Mouse (Mus musculus): ENCODE results near the gene Car4.

Car4 gene

GRCm38 (mm10) chr11:84957591-84958270 lies at the start of gene Car4:
Gene Car4 (plus strand): TSS chr11:84957786.
- DNase-seq (ENCODE audit: low read depth): no peak

DNA sequence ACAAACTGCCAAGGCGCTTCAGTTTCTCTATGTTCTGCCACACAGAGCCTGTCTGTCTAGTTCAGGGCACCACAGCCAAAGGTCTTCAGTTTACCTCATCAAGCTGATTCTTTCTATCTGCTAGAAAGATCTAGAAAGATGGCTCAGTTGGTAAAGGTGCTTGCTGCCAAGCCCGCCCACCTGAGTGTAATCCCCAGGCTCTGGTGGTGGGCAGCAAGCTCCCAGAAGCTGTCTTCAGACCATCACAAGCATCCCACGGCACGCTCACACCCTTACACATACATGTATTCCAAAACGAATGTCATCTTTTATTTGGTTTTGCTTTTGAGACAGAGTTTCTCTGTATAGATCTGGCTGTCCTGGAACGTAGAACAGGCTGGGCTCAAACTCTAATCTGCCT lies 49.1 kb upstream of the Car4 start:
- DNase-seq (ENCODE audit: low read depth): no peak

- DNase-seq (ENCODE audit: low read depth): no peak
Measured at GRCm38 (mm10) chr11:84910411-84910810, 47.2 kb upstream of the Car4 start.

GRCm38 (mm10) chr11:84914673-84915072 lies 42.9 kb upstream of the Car4 start:
- peak; percentile 22 for DNase-seq (ENCODE audit: low read depth)

GRCm38 (mm10) chr11:84916053-84916702 lies 41.4 kb upstream of the Car4 start, which contains the start of gene Znhit3:
Gene Znhit3 (minus strand): TSS chr11:84916366.
- peak; percentile 88 for DNase-seq (ENCODE audit: low read depth)

DNA sequence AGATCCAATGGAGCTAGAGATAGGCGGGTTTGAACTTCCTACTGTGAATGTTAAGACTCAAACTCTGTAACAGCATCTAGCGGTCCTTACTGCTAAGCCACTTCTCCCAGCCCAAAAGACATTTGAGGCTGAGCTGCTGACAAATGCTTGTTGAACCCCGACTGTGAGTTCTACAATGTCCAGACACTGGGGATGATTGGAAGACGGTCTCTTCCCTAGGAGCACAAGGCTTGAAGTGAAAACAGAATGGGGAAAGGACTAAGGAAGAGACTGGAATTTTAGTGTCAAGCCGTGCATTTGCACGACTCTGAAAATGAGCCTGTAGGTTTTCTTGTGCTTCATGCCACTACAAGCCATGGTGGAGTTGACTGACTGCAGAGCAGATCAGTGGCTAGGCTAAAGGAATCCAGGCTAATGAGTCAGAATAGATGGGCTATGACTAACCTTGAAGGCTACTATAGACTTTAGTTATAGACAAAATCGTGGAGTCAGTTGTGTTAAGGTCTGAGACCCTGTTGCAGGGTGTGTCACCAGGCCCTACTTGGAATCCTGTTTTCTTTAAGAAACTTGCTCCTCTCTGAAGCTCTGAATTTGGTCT lies 40.8 kb upstream of the Car4 start:
- DNase-seq (ENCODE audit: low read depth): no peak

- DNase-seq (ENCODE audit: low read depth): peak; percentile 82
Measured at GRCm38 (mm10) chr11:84918425-84918824, 39.2 kb upstream of the Car4 start.

- DNase-seq (ENCODE audit: low read depth): peak; percentile 56
Measured at GRCm38 (mm10) chr11:84919276-84919675, 38.3 kb upstream of the Car4 start.

- DNase-seq (ENCODE audit: low read depth): no peak
Measured at GRCm38 (mm10) chr11:84919951-84920350, 37.6 kb upstream of the Car4 start.

DNA sequence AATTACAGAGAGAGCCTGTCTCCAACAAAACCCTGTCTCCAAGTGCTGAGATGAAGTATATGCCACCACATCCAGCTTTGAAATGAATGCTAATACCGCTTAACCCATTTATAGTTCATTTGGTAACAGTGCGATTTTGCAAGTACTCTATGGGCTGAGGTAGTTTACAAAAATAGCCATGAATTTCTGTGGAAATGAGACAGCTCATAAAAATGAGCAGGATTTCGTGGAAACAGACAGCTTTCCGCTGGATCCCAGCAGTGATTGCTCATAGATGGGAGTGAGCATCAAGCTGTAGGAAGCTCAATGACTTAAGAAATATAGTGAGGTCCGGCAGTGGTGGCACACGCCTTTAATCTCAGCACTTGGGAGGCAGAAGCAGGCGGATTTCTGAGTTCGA lies 36.6 kb upstream of the Car4 start:
- no peak for DNase-seq (ENCODE audit: low read depth)

DNA sequence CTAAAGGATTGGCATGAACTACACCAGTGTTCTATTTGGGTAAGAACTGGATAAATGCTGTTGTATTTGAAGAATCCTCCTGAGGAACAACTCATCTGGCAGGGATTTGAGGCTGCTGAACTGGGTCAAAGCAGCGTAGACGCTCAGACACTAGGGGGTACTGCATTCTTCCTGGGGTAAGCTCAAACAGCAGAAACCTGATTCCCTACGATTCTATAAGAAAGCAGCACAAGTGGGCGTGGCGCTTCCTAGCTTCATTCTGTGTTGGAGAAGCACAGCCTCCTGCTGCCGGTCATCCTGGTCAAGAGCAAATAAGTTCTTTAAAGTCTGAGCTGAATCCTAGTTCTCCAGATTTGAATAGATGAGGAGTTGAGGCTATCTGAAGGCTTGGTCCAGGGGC lies 25.3 kb upstream of the Car4 start:
- DNase-seq (ENCODE audit: low read depth): no peak

GRCm38 (mm10) chr11:84939508-84940053 lies 18.0 kb upstream of the Car4 start:
- DNase-seq (ENCODE audit: low read depth): no peak

DNA sequence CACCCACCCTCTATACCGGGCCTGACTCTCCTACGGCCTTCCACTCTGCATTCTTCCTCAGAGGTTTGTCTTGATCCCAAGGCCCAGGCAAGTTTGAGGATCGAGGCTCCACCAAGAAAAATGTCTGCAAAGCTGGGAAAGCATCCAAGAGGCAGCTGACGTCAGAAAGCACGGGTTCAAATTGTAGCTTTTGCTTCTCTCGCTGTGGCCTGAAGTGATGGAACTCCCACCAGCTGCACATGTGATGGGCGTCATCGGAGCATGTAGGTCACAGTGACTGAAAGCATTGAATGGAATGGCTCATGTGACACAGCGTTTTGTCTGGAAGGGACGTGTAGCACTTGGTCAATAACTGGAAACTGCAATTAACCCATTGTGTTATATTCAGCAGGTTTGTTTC lies 17.4 kb upstream of the Car4 start:
- DNase-seq (ENCODE audit: low read depth): no peak

DNA sequence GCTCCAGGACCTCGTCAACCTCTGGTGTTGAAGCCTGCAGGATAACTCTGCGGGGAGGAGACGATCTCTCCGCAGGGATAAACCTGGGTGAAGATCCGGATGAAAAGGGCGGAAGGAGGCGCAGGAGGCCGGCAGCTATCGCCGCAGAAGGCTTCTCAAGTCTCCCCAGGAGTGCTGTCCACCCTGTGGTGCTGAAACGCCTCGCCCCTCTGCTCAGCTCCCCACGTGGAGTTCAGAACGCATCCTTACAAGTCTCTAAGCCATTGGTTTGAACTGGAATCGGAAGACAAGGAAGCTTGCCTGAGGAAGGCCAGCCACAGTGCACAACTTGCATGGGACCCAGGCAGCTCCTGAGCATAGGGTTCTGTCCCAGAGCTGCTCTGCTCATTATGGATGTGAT lies 13.6 kb upstream of the Car4 start:
- DNase-seq (ENCODE audit: low read depth): peak; percentile 49

DNA sequence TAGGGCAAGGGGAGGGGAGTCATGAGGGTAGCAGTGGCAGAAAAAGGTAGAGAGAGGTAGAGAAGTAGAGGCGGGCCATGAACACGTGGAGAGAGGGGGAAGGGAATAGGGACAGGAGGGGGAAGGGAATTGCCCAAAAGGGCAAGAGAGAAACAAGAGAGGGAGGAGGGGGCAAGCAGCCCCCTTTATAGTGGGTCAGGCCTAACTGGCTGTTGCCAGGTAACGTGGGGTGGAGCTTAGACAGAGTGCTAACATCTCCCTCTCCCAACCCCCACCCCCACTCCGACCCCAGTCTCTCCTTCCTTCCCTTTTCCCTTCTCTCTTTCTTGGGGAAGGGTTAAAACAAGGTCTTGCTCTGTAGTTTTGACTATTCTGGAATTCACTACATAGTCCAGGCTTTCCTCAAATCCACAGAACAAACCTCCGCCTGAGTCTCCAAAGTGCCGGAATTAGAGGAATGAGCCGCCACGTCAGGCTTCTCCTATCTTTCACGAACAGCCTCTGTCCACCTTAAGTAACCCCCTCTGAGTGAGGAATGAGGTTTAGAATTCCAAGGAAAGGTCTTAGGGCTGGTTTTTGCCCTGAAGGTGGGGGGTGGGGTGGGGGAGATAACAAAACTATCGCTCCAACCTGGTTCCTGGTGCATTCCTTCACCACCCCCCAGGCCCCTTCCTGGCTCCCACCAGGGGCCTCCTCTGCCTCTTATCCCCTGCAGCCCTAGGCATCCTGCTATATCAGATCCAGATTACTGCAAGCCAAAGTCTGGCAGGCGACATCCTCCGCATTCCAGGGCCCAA lies 12.7 kb upstream of the Car4 start:
- no peak for DNase-seq (ENCODE audit: low read depth)

- no peak for DNase-seq (ENCODE audit: low read depth)
Measured at GRCm38 (mm10) chr11:84945841-84946240, 11.7 kb upstream of the Car4 start.

DNA sequence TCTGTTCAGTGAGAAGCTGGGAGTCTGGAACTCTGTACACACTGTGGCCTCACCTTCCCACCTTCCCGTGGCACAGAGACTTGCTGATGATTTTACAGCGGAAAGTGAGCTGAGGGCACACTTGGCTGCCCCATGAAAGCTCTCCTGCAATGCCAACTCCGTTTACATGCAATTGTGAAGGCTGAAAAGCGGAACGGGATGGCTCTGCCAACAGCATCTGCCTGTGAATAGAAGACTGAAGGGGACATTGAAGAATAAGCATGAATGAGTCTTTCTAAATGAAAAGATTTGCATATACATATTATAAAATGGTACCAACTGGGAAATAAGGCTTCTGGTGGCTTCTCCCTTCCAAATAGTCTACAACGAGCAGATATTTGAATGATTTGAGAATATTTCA lies 10.4 kb upstream of the Car4 start:
- DNase-seq (ENCODE audit: low read depth): no peak

GRCm38 (mm10) chr11:84948114-84948513 lies 9.5 kb upstream of the Car4 start:
- DNase-seq (ENCODE audit: low read depth): no peak

DNA sequence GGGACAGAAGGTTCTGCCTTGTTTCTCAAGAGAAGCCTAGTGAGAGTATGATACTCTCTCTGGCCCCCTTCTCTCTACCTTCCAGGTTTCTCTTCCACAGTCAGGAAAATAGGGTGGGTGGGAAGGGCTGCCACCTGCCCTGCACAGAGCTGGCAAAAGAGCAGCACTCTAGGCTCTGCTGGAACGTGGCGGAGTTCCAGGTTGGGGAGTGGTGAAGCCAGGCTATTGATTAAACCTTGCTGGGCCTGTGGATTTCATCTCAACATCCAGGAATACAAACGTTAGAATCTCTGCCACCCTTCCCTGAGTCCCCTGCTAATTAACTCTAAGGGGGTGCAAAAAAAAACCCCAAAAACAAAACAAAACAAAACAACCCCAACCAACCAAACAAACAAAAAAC lies 9.1 kb upstream of the Car4 start:
- DNase-seq (ENCODE audit: low read depth): no peak

DNA sequence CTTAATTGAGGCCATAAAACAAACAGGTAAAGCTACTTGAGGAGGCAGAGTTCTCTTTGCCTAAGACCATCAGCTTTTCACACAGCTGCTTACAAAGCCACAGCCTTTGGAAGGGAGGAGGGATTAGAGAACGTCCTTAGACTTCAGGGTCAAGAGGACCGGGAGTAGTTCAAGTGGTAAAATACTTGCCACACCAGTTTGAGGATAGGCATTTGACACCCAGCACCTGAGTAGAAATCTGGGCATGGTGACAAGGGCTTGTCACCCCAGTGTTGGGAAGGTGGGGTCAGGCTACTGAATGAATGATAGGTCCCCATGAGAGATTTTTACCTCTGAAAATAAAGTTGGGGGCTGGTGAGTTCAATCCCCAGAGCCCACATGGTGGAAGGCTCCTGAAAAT lies 5.0 kb upstream of the Car4 start:
- no peak for DNase-seq (ENCODE audit: low read depth)

- no peak for DNase-seq (ENCODE audit: low read depth)
Measured at GRCm38 (mm10) chr11:84956400-84956799, 1.2 kb upstream of the Car4 start.

- DNase-seq (ENCODE audit: low read depth): no peak
Measured at GRCm38 (mm10) chr11:84957171-84957570, 415 bp upstream of the Car4 start.

Measured in c-Kit-positive CD71-positive TER-119-negative erythroid progenitor cells, embryonic 14.5 days (primary cell).